Mouse (Mus musculus) spleen, postnatal 14 days (tissue): ENCODE data around the gene Gm17018.
A peak's percentile ranks its signal among the peaks of the same experiment; 100 is the strongest.
"Not testable (repeated sequence)": the region's sequence is repeated elsewhere in the genome, so short reads cannot be mapped to it uniquely, and the experiment has no call there.

Experiments
- DNase-seq, 2 experiments: peaks; one replicate each; pipeline ENCODE4 v3.0.0; 2021 to 2022; ENCODE audit warnings: low spot score in 2 of 2

The Gm17018 gene

DNA sequence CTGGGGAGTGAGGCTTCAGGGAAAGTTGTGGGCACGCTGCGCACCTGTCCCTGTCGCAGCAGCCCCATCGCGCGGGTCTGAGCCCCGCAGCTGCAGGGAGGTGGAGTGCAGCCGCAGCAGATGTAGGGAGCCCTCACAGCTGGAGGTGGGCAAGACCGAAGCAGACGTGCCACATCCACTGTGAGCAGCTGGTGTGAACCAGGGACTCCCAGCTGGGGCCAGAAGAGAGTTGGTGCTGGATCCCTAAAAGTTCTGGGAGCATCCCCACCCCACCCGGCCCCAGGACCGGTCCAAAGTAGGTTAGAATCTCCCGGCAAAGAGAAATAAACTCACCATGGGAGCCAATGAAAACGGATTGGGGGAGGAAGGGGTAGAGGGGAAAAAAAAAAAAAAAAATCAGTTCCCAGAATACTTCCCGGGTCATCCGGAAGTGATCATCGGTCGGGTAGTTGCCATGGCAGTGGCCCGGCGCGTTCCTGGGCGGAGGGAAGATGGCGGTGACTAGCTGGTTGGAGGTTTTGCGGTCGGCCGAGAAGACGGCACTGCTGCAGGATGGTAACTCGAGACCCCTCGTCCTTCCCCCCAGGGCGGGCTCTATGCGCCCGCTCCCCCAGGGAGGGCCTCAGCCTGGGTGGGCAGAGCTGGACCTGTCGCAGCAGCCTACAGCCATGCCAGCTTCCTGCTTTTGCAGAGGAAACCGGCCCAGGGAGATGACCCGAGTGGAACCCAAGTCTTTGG lies at the start of gene Gm17018, which contains the start of gene Poll:
Gene Gm17018 (plus strand): TSS at position 463 of the 738 bp plus-strand sequence.
Gene Poll (minus strand): TSS at position 379 of the 738 bp plus-strand sequence.
- peak; percentile 55 to 75 for DNase-seq

DNA sequence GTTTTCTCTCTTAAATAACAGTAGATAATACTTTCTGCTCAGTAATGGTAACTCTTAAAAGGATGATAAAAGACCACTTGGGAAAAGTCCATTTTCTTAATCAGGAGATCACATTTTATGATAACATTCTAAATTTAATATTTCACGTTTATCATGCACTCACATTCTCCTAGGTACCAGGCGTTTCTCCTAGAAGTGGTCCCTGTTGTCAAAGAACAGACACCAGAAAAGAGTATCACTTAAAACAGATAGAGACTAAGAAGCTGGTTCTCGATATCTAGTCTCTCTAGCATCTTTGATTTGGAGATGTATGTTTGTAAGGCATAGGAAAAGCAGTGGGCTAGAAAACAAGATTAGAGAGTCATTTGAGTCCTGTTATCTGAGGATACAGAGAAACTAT lies 49.7 kb upstream of the Gm17018 start:
- DNase-seq: no peak

DNA sequence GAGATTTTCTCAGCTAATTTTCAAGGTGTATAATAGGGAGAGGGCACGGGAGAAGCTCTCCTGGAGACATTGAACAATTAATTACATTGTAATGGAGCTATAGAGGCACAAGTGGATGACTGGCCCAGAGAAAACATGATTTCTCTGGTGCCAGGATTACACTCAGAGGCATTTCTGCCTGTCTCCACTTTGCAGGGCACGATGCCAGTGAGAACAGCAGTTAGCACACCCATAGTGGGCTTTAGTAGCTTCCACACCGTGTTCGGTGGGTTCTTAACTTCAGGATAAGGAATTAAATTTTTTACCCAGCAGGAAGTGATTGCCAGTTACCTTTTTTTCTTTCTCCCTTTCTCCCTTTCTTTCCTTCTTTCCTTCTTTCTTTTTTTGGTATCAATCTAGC lies 49.0 kb upstream of the Gm17018 start:
- no peak for DNase-seq

DNA sequence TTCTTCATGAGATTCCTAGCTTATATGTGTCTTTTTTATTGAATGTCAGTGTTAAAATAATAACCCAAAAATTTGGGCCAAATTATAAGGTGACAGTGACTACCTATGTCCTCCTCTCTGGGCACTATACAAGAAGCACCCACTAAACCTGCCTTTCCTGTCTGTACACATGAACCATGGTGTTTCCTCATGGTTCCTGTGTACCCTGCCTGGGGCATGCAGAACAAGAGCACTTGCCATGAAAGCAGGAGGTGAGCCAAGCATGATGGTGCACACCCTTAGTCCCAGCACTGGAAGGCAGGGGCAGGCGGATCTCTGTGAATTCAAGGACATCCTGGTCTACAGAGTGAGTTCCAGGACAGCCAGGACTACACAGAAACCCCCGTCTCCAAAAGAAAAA lies 45.1 kb upstream of the Gm17018 start:
- DNase-seq: no peak

DNA sequence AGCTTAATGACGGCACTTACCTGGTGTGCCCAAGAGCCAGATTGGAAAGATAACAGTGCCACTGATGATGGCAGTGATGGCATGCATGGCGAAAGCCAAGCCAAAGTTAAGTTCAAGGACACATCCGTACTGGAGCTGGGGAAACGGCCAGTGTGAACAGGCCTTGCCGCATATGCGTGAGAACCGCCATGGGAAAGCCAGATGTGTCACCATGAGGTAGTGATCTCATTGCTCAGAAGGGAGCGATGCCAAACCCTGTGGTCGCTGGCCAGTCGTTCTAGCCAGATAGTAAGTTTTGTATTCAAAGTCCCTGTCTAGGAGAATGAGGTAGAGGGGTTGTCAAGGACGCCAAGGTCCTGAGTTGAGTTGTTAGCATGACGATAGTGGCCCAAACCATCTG lies 44.2 kb upstream of the Gm17018 start:
- no peak for DNase-seq

DNA sequence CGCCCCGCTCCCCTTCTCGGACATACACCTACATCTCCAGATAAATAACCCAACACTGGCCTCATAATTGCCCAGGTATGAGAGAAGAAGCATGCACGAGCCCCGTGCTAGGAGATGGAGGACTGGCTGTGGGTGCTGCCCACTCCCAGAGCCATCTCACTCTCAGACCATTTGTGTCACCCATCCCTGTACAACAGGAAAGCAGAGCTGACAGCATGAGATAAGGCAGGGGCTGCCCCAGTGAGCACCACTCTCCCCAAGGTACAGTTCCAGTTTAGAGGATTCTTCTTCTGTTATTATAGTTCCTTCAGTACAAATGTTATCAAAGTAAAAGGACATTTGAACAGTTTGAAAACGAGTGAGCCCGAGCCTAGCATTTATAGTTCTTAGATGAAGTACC lies 33.0 kb upstream of the Gm17018 start:
- DNase-seq: no peak

DNA sequence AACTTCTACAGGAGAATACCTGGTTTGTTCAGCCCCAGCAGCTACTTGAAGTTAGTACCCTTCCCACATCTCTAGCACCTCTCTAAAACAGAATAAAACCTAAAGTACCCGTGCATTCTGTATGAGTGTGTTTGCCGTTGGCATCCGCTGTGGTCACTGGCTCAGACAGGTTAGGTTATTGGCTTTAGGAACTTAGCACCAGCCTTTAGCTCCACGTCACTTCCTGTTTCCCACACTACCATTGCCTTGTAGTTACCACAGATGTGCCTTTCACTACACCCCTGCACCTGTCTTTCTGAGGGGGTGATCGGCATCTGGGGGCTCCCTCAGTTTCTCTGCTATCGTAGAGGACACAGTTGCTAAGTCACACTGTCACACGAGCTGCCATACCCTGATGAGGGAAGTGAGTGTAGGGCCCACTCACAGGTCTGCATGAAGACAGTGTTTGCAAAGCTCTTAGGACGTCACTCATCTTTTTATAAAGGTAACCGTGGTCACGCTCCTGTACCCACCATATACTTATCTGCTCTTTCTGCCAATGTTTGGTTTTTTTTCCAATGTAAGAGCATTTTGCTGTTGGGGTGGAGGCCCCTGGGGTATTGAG lies 32.4 kb upstream of the Gm17018 start:
- no peak for DNase-seq

DNA sequence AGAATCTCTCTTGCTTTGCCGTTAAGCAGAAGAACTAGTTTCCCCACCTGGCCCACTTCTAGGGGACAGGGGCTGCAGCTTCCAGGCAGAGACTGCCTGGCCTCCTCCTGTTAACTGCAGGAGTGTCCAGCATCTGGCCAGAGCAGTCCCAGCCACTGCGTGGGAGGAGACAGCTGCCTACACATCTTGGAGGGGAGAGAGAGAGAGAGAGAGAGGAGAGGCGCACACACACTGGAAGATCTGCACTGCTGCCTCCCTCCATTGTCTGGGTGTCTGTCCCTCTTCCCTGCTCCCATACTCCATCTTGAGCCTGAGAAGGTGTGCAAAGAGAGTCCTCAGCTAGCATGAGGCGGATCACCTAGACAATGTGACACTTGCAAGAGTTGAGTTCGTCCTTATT lies 31.1 kb upstream of the Gm17018 start:
- DNase-seq: no peak

DNA sequence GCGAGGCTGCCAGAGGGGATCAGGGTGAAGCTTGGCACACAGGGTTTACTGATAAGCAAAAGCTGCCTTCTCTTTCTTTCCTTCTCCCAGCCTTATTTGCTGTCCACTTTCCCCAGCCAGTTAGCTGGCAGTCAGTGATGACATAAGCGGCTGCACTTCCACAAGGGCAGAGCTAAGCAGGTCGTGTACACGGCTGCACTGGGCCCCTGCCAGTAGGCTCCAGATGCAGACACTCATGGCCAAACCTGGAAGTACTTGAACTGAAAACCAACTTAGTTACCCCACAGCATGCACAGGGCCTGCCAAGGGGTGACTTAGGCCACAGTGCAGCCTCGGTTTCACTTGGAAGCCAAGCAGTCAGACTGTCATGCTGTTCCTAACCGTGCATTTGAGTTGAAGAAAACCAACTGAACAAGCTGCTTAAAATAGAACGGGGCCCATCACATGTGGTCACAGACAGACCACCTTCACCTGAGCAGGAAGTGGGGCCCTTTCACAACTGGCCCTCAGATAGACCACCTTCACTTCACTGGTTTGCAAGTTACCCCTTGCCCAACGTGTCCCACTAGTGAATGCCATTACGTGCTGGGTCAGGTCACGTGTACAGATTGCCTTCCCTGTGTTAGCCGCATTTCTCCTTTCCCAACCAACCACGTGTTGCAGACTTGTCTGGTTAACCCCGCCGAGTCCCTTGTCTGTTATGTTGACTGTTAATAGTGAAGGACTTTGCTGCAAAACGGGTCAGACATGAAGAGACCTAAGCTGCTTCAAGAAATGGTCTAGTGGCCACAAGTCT lies 30.0 kb upstream of the Gm17018 start:
- DNase-seq: no peak

DNA sequence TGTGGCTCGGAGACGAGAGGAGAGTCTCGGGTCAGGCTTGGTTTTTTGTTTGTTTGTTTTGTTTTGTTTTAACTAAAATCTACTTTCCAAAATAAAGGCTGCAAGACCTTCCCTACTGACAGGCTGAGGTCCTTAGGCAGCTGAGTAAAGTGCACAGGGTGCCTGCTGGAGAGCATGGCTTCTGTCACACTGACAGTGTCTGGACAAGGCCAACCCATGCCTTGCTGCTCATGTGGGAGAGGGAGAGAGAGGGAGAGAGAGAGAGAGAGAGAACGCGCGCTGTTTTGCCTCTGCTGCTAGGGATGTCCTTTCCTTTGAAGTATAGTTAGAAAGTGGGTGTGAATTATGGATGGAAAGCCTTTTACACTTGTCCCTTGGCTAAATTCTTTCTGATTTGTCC lies 28.9 kb upstream of the Gm17018 start:
- DNase-seq: no peak

DNA sequence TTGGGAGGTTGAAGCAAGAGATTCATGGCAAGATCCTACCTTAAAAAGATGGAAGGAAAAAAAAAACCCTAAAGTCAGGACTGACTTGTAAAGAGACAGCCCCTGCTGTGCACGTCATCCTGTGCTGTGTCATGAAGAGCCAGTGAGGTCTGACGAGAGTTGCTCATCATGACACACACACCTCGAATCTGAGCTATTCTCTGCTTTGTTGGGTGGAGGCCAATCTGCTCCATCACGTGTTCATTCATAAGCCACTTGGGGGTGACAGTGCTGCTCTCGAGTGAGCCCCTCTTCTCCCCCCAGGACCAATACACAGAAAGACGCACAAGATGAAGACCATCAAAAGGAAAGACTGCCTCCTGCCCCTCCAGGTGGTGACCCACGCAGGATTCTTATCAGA lies 26.8 kb upstream of the Gm17018 start:
- no peak for DNase-seq

DNA sequence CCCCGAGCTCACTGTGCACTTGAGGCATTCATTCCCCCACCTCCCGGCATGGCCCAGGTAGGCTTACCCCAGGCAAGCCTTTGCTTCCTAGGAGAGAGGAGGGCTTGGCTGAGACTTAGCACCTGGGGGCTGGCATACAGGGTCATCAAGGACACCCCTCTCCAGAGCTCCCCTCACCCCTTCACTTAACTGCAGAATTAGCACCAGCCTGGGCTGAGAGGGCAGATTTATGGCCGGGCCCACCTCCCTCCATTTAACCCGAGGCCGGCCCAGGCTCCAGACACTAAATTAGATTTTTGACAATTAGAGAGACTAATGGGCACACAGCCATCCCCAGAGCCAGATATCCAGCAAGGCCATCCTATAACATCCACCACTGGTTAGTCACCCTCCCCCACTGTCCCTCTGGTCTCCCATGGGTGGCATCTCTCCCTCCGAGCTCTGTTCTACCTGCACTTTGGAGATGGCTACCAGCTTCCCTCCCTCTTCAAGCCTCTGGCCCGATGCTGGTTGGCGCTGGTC lies 25.1 kb upstream of the Gm17018 start:
- no peak for DNase-seq

DNA sequence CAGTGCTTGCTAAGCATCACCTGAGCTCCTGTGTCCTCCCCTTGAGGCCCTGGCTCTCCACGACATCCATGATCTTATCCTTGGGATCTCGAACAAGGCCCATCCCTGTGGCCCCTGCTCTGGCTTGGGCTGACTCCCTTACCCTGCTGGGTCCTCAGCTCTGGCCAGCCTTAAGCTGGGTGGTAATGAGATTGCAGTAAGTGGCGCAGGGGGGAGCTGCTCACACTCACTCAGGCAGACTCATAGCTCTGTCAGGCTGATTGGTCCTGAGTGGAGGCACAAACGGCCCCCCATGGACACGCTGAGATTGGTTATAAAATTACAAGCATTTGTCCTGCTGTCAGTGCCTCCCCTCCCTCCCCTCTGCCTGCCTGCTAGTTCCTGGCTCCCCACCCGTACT lies 24.5 kb upstream of the Gm17018 start:
- no peak for DNase-seq

DNA sequence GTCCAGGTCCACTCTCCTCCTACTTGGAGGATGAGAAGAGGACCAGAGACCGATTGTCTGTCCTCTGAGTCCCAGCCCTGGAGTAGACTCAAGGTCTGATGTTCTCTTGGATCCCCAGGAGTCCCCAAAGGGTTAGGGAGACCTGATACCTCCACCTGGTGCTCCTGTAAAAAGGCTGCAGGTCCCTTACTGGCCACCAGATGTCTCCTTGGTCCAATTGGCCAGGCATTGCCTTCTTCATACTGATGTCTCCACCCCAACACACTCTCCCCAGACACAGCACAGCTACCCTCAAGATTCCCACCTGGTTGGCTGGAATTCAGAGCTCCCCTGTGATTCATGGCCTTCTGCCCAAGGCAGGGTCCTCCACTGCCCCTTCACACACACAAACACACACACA lies 22.9 kb upstream of the Gm17018 start:
- peak in 1 of 2 experiments; percentile 63 for DNase-seq

DNA sequence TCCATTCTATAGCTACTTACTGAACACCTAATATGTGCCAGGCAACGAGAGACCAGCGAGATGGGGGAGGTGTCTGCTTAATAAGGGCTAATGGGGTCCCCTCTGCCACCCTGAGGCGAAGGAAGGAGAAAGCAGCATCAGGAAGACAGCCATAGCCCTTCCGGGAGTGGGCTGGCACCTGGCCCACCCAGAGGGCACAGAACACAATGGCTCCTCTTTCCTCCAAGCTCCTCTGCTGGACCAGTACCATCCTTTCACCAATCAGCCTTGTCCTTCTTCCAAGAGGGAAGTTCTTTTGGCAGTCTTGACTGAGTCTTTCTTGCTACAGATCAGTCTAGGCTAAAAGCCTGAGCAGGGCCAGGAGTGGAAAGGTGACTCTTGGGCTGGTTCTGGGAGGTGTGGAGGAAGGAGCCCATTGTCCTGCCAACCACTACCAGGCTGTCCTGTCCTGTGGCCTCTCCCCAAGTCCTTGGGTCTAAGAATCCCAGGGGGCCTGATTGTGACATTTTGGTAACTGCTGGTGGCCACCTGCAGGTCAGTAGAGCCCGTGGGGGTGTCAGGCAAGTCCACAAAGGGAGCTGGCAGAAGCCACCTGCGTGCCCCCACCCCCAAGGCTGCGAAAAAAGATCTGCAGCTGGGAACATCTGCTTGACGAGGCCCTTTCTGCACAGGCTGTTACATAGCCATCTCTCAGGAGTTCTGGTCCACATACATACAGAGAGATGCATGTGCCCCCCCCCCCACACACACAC lies 19.6 kb upstream of the Gm17018 start:
- DNase-seq: no peak

DNA sequence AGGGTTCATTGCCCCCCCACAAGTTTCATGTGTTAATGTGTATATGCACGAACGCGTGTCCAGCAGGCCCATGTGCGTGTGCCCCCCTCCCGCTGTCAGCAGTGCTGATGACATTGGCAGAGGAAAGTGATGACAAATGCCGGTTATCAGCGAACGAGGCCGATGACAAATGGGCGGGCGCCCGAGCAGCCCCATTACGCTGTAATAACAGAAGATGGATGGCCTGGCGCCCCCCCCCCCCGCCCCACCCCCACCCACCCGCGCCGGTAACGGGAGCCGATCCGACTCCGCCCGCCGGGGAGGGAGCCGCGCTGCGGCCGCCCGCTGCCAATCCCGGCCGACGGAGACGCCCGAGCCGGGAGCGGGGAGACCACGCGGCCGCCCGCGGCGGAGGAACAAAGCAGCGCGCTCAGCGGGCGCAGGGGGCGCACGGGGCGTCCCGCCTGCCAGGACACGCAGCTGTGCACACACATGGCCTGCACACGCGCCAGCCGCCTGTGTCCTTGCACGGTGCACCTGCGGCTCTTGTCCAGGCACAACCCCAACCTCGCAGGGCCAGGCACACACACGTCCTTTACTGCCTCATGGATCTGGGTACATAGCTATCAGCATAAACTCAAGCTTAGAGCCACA lies 18.9 kb upstream of the Gm17018 start:
- no peak for DNase-seq

DNA sequence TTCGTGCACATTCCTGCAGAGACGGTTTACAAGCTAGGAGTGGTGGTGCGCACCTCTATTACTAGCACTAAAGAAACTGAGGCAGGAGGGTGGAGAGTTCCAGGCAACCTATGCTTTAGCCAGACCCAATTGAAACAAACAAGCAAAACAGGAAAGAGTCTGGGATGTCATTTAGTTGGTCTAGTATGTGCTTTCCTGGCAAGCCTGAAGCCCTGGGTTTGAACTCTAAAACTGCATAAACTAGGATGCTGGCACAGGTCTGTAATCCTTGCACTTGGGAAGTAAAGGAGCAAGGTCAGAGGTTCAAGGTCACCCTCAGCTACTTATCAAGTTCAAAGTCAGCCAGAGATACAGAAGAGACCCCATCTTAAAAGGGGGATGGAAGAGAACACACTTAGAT lies 18.4 kb upstream of the Gm17018 start:
- no peak for DNase-seq

DNA sequence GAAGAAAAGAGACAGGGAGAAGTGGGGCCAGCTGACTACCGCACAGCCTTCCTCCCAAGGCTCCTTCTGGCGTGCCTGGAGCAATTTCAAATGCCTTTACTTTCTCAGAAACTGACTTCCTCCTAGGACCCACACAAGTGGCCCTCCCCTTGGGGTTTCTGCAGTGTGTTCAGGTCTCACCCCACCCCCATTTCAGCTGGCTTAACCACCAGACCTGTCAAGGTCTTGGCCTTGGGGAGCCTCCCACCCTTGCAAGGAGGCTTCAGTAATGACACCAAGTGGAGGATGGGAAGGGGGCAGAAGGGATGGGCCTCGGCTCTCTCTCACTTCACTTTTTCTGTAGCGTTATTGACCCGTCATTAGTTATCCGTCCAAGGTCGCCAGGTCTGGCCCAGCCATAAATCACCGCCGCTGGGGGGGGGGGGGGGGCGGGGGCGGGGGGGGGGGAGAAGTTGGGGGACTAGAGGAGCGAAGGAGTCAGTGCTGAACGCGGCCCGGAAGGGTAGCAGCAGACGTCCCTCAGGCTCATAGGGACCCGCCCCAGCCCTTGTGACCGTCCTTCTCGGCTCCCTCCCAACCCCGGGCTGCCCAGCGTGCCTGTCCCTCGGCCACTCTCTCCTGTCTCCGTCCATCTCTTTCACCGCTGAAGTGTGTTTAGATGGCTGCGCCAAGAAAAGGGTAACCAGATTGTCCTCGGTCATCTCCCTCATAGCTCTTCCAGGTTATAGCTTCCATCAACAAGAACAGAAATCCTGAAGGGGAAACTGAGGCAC lies 16.1 kb upstream of the Gm17018 start:
- DNase-seq: no peak

DNA sequence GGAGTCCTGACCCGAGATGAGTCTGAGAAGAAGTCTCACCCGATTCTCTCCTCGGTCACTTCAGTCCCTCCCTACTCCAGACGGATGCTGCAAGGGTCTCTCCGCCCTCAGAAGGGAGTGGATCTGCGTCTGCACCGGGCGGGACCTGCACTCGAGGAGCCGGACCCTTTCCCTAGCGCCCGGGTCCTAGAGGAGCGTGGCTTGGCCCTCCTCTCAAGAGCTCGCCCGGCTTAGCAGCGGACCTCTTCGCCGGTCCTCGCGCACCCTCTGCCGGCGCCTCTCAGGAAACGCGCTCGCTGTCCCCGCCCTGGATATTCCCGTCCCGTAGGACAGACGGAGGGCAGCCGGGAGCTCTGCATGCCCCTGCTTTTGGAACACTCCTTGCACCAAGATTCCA lies 15.5 kb upstream of the Gm17018 start:
- peak; percentile 62 to 76 for DNase-seq

DNA sequence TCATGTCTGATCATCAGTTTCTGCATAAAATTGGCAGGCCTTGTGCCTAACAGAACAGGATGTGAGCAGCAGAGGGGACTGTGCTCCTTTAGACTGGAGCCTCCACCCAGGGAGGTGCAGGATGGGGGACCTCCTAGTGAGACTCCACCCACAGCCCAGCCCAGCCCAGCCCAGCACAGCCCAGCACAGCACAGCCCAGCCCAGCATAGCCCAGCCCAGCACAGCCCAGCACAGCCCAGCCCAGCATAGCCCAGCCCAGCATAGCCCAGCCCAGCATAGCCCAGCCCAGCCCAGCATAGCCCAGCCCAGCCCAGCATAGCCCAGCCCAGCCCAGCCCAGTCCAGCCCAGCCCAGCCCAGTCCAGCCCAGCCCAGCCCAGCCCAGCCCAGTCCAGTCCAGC lies 12.2 kb upstream of the Gm17018 start:
- not testable (repeated sequence) for DNase-seq
